ENCODE assay signal across 11 mouse cellular contexts in the genomic region with DNA sequence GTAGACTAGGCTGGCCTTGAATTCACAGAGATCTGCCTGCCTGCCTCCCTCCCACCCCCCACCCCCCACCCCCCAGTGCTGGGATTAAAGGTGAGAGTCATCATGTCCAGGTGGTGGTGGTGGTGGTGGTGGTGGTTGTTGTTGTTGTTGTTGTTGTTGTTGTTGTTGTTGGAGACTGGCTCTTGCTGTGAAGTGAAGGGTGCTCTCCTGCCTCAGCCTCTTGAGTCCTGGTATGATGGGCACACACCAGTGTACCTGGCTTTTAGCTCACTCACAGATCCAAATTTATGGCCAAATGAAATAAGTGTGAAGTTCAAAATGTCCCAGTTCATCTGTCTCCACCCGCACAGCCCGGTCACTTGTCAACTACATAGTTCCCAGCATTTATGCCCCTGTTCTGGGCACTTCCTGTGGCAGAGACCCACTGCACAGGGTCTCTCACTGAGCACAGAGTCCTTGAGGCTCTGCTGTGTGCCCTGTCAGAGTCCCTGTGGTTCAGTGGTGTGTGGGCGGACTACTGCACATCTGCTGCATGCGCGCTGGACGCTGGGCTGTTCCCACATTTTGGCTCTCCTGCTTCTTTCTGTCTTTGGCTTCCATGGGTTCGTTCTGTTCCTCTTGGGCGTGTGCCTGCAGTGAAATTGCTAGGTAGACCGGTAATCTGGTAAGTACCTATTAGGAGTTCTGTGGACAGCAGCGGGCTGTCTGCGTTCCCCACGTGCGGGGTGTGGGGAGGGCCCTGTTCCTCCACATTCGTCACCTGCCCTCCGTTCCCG. TPM values are rescaled to one million over a fixed set of nuclear protein-coding genes. Genes with fewer than 3 reads are reported as not detected.
DNase-seq lines count a peak whose midpoint lies in the region; ATAC-seq and TF ChIP-seq lines count a peak whose summit lies in the region.
"Had no signal": no experiment of that assay in that cellular context is flagged by ENCODE, and none has a peak within 500 bp of the region (broad histone marks: within the 10 kb centered on the region; RNA-seq: fewer than 3 reads in every experiment).

No protein-coding gene starts in this region.

- H3K4me1 ChIP-seq in heart, postnatal 0 days (ENCODE audit: control insufficient read depth, insufficient read depth): peaks cover 21% of the 10 kb centered on the region
- H3K4me1 ChIP-seq in midbrain, embryonic 10.5 days: peaks cover 78% of the 10 kb centered on the region
- 0 out of 2 replicates have a peak, but pooled peaks cover 8% of the 10 kb centered on the region for H3K4me1 ChIP-seq in midbrain, embryonic 14.5 days (ENCODE audit: control insufficient read depth, insufficient read depth, low read length)
- peaks cover 24% of the 10 kb centered on the region for H3K4me1 ChIP-seq in intestine, postnatal 0 days (replicated peaks; ENCODE audit: control insufficient read depth, insufficient read depth, low read length)
- H3K4me1 ChIP-seq in stomach, embryonic 16.5 days (ENCODE audit: control insufficient read depth, insufficient read depth, low read length): peaks cover 59% of the 10 kb centered on the region

- no peaks in the 10 kb centered on the region for H3K9me3 ChIP-seq in heart, postnatal 0 days (replicated peaks; ENCODE audit: control insufficient read depth, low read length)
- no peaks in the 10 kb centered on the region for H3K9me3 ChIP-seq in midbrain, embryonic 10.5 days (replicated peaks)
- H3K9me3 ChIP-seq in midbrain, embryonic 14.5 days (ENCODE audit: control insufficient read depth, low read length): no peaks in the 10 kb centered on the region
- H3K9me3 ChIP-seq in intestine, postnatal 0 days (ENCODE audit: control insufficient read depth): no peaks in the 10 kb centered on the region
- no peaks in the 10 kb centered on the region for H3K9me3 ChIP-seq in stomach, embryonic 16.5 days (replicated peaks; ENCODE audit: control insufficient read depth, low read length)

- no peak overlapping the region for H3K9ac ChIP-seq in heart, postnatal 0 days (replicated peaks; ENCODE audit: low read depth, low read length)
- no peak overlapping the region for H3K9ac ChIP-seq in midbrain, embryonic 14.5 days (replicated peaks; ENCODE audit: low read length)
- H3K9ac ChIP-seq in intestine, postnatal 0 days (ENCODE audit: low read depth, low read length): no peak overlapping the region
- H3K9ac ChIP-seq in stomach, embryonic 16.5 days (ENCODE audit: low read length): no peak overlapping the region

- H3K27me3 ChIP-seq in heart, postnatal 0 days (ENCODE audit: control insufficient read depth, insufficient read depth, low read length): no peaks in the 10 kb centered on the region
- peaks cover 20% of the 10 kb centered on the region for H3K27me3 ChIP-seq in midbrain, embryonic 10.5 days (ENCODE audit: low read depth, poor library complexity, severe bottlenecking)
- no peaks in the 10 kb centered on the region for H3K27me3 ChIP-seq in midbrain, embryonic 14.5 days (ENCODE audit: control insufficient read depth, insufficient read depth, low read length)
- no peaks in the 10 kb centered on the region for H3K27me3 ChIP-seq in intestine, postnatal 0 days (replicated peaks; ENCODE audit: control insufficient read depth, insufficient read depth, low read length)
- H3K27me3 ChIP-seq in stomach, embryonic 16.5 days (ENCODE audit: control insufficient read depth, insufficient read depth, low read length): no peaks in the 10 kb centered on the region

- no peak overlapping the region for H3K4me2 ChIP-seq in heart, postnatal 0 days (ENCODE audit: low read depth, low read length)
- H3K4me2 ChIP-seq in midbrain, embryonic 14.5 days (ENCODE audit: low read length): no peak overlapping the region
- H3K4me2 ChIP-seq in intestine, postnatal 0 days (replicated peaks; ENCODE audit: low read depth): no peak overlapping the region; the same call in 1 of the 2 replicates
- no peak overlapping the region for H3K4me2 ChIP-seq in stomach, embryonic 16.5 days (ENCODE audit: low read depth, low read length)

- 0 out of 2 replicates have a peak, but pooled peaks cover 7% of the 10 kb centered on the region for H3K36me3 ChIP-seq in heart, postnatal 0 days (replicated peaks; ENCODE audit: control insufficient read depth, insufficient read depth, low read length)
- peaks cover 86% of the 10 kb centered on the region for H3K36me3 ChIP-seq in midbrain, embryonic 10.5 days
- peaks cover 34% of the 10 kb centered on the region for H3K36me3 ChIP-seq in midbrain, embryonic 14.5 days (ENCODE audit: control insufficient read depth, insufficient read depth, low read length)
- peaks cover 40% of the 10 kb centered on the region for H3K36me3 ChIP-seq in intestine, postnatal 0 days (ENCODE audit: control insufficient read depth, insufficient read depth)
- H3K36me3 ChIP-seq in stomach, embryonic 16.5 days (ENCODE audit: control insufficient read depth, insufficient read depth, low read length): peaks cover 13% of the 10 kb centered on the region; the same call in 1 of the 2 replicates

- no peak for TF ChIP-seq EP300 in heart, postnatal 0 days (IDR thresholded peaks at IDR 0.05; ENCODE audit: low read depth)

- no peak for TF ChIP-seq CTCF in heart, postnatal 0 days (IDR thresholded peaks at IDR 0.05; ENCODE audit: low read depth)
- TF ChIP-seq CTCF in intestine, postnatal 0 days (IDR thresholded peaks at IDR 0.05; ENCODE audit: low read depth): no peak

- H3K27ac ChIP-seq in heart, postnatal 0 days (ENCODE audit: low read depth): peak overlapping the region; percentile 35; the same call in 1 of the 2 replicates
- H3K27ac ChIP-seq in midbrain, embryonic 10.5 days (replicated peaks): peak overlapping the region; percentile 71; the same call in 1 of the 2 replicates
- no peak overlapping the region for H3K27ac ChIP-seq in midbrain, embryonic 14.5 days (replicated peaks; ENCODE audit: low read depth, low read length)
- H3K27ac ChIP-seq in intestine, postnatal 0 days (ENCODE audit: low read depth, low read length): peak overlapping the region; percentile 62
- H3K27ac ChIP-seq in stomach, embryonic 16.5 days (ENCODE audit: low read length): peak overlapping the region; percentile 73

- no peak for DNase-seq in heart, postnatal 0 days (ENCODE audit: low spot score)
- DNase-seq in heart, postnatal 25 days (ENCODE audit: low spot score): no peak
- no peak for DNase-seq in midbrain, embryonic 10.5 days (ENCODE audit: low spot score)
- no peak for DNase-seq in midbrain, embryonic 14.5 days
- no peak for DNase-seq in thymus, adult 18-20 months
- DNase-seq: embryo, embryonic 11 days had no signal

- 88% methylated on average over 16 of the region's 16 CpGs for WGBS in heart, postnatal 0 days
- WGBS in midbrain, embryonic 10.5 days: 92% methylated on average over 16 of the region's 16 CpGs
- 95% methylated on average over 16 of the region's 16 CpGs for WGBS in midbrain, embryonic 14.5 days
- 78% methylated on average over 16 of the region's 16 CpGs for WGBS in intestine, postnatal 0 days
- WGBS in stomach, embryonic 16.5 days: 80% methylated on average over 16 of the region's 16 CpGs

- no peak overlapping the region for H3K4me3 ChIP-seq in heart, postnatal 0 days (ENCODE audit: low read depth, low read length)
- H3K4me3 ChIP-seq in midbrain, embryonic 10.5 days: 0 out of 2 replicates have a peak overlapping the region, but pooled peaks have one; percentile 18
- H3K4me3 ChIP-seq in midbrain, embryonic 14.5 days (replicated peaks; ENCODE audit: low read depth, low read length): no peak overlapping the region
- H3K4me3 ChIP-seq in intestine, postnatal 0 days (ENCODE audit: low read depth, low read length): no peak overlapping the region
- H3K4me3 ChIP-seq in stomach, embryonic 16.5 days (replicated peaks; ENCODE audit: low read length): no peak overlapping the region

- intact Hi-C loops in heart, postnatal 25 days (cut with DNase I): no loop called here

- no peak for ATAC-seq in heart, postnatal 0 days (ENCODE audit: insufficient read depth, low read depth)
- ATAC-seq in midbrain, embryonic 14.5 days (ENCODE audit: low FRiP score, low TSS enrichment): no peak
- ATAC-seq in intestine, postnatal 0 days: no peak
- no peak for ATAC-seq in stomach, embryonic 16.5 days (ENCODE audit: insufficient read depth, low FRiP score)

RNA-seq across cellular contexts. Expression of gene Arid3a, which starts 8.1 kb away (rescaled TPM):
- 5.3 and 5.6 TPM in 2 replicates for total RNA-seq in heart, postnatal 0 days (2014; rRNA removed; ENCODE audit: low replicate concordance)
- 0.65 and 0.77 TPM in 2 replicates for polyA plus RNA-seq in heart, postnatal 0 days (2015; fragmentation: Nextera tagmentation; extraction: Ambion mirVana)
- total RNA-seq in heart, postnatal 25 days (2021): 1 to 10 TPM; 1.9 to 2.0 TPM
- 12.5 and 13.4 TPM in 2 replicates for polyA plus RNA-seq in midbrain, embryonic 10.5 days (2016; fragmentation: Nextera tagmentation; extraction: Ambion mirVana)
- 2.4 and 4.0 TPM in 2 replicates for polyA plus RNA-seq in midbrain, embryonic 14.5 days (2014; fragmentation: Nextera tagmentation; extraction: Ambion mirVana)
- 8.7 and 13.2 TPM in 2 replicates for polyA plus RNA-seq in intestine, postnatal 0 days (2015; fragmentation: Nextera tagmentation; extraction: Ambion mirVana)
- 4.9 and 5.2 TPM in 2 replicates for polyA plus RNA-seq in stomach, embryonic 16.5 days (2015; fragmentation: Nextera tagmentation; extraction: Ambion mirVana)

RNA-seq across cellular contexts. Expression of gene R3hdm4, which starts 14.0 kb away (rescaled TPM):
- 40.9 and 58.4 TPM in 2 replicates for total RNA-seq in heart, postnatal 0 days (2014; rRNA removed; ENCODE audit: low replicate concordance)
- 104 and 107 TPM in 2 replicates for polyA plus RNA-seq in heart, postnatal 0 days (2015; fragmentation: Nextera tagmentation; extraction: Ambion mirVana)
- total RNA-seq in heart, postnatal 25 days (2021): 10 to 100 TPM; 81.1 to 82.9 TPM
- 126 and 154 TPM in 2 replicates for polyA plus RNA-seq in midbrain, embryonic 10.5 days (2016; fragmentation: Nextera tagmentation; extraction: Ambion mirVana)
- 220 and 229 TPM in 2 replicates for polyA plus RNA-seq in midbrain, embryonic 14.5 days (2014; fragmentation: Nextera tagmentation; extraction: Ambion mirVana)
- polyA plus RNA-seq in intestine, postnatal 0 days (2015; fragmentation: Nextera tagmentation; extraction: Ambion mirVana): 62.0 and 62.8 TPM in 2 replicates
- 160 and 176 TPM in 2 replicates for polyA plus RNA-seq in stomach, embryonic 16.5 days (2015; fragmentation: Nextera tagmentation; extraction: Ambion mirVana)

RNA-seq across cellular contexts. Expression of gene Kiss1r, which starts 18.2 kb away (rescaled TPM):
- not detected in 2 replicates for total RNA-seq in heart, postnatal 0 days (2014; rRNA removed; ENCODE audit: low replicate concordance)
- 0.45 and 0.57 TPM in 2 replicates for polyA plus RNA-seq in heart, postnatal 0 days (2015; fragmentation: Nextera tagmentation; extraction: Ambion mirVana)
- total RNA-seq in heart, postnatal 25 days (2021): under 1 TPM; 0.14 to 0.18 TPM
- polyA plus RNA-seq in midbrain, embryonic 10.5 days (2016; fragmentation: Nextera tagmentation; extraction: Ambion mirVana): 1.0 and 1.2 TPM in 2 replicates
- 2.4 and 2.9 TPM in 2 replicates for polyA plus RNA-seq in midbrain, embryonic 14.5 days (2014; fragmentation: Nextera tagmentation; extraction: Ambion mirVana)
- polyA plus RNA-seq in intestine, postnatal 0 days (2015; fragmentation: Nextera tagmentation; extraction: Ambion mirVana): 0.21 and 0.47 TPM in 2 replicates
- 0.89 and 0.97 TPM in 2 replicates for polyA plus RNA-seq in stomach, embryonic 16.5 days (2015; fragmentation: Nextera tagmentation; extraction: Ambion mirVana)

RNA-seq across cellular contexts. Expression of gene Gm26602, which starts 24.3 kb away (rescaled TPM):
- not detected in 2 replicates for total RNA-seq in heart, postnatal 0 days (2014; rRNA removed; ENCODE audit: low replicate concordance)
- polyA plus RNA-seq in heart, postnatal 0 days (2015; fragmentation: Nextera tagmentation; extraction: Ambion mirVana): 4.0 and 6.0 TPM in 2 replicates
- not detected for total RNA-seq in heart, postnatal 25 days (2021)
- polyA plus RNA-seq in midbrain, embryonic 10.5 days (2016; fragmentation: Nextera tagmentation; extraction: Ambion mirVana): 2.0 and 5.5 TPM in 2 replicates
- 3.5 and 8.6 TPM in 2 replicates for polyA plus RNA-seq in midbrain, embryonic 14.5 days (2014; fragmentation: Nextera tagmentation; extraction: Ambion mirVana)
- 2.9 and 17.9 TPM in 2 replicates for polyA plus RNA-seq in intestine, postnatal 0 days (2015; fragmentation: Nextera tagmentation; extraction: Ambion mirVana)
- polyA plus RNA-seq in stomach, embryonic 16.5 days (2015; fragmentation: Nextera tagmentation; extraction: Ambion mirVana): 4.1 TPM in 1 of 2 replicates, not detected in the other
- total RNA-seq: gastrocnemius, adult 8-10 months; left cerebral cortex, postnatal 36 days; megakaryocyte-erythroid progenitor cell, adult 5-6 weeks had no signal

RNA-seq across cellular contexts. Expression of gene Wdr18, which starts 25.0 kb away (rescaled TPM):
- total RNA-seq in heart, postnatal 0 days (2014; rRNA removed; ENCODE audit: low replicate concordance): 29.3 and 51.5 TPM in 2 replicates
- 54.3 and 58.4 TPM in 2 replicates for polyA plus RNA-seq in heart, postnatal 0 days (2015; fragmentation: Nextera tagmentation; extraction: Ambion mirVana)
- total RNA-seq in heart, postnatal 25 days (2021): 10 to 100 TPM; 20.5 to 30.1 TPM
- polyA plus RNA-seq in midbrain, embryonic 10.5 days (2016; fragmentation: Nextera tagmentation; extraction: Ambion mirVana): 136 and 155 TPM in 2 replicates
- polyA plus RNA-seq in midbrain, embryonic 14.5 days (2014; fragmentation: Nextera tagmentation; extraction: Ambion mirVana): 89.6 and 117 TPM in 2 replicates
- polyA plus RNA-seq in intestine, postnatal 0 days (2015; fragmentation: Nextera tagmentation; extraction: Ambion mirVana): 41.9 and 44.0 TPM in 2 replicates
- 76.7 and 86.9 TPM in 2 replicates for polyA plus RNA-seq in stomach, embryonic 16.5 days (2015; fragmentation: Nextera tagmentation; extraction: Ambion mirVana)
